Mouse (Mus musculus) frontal cortex, postnatal 14 days (tissue): ENCODE data around the gene Parvb.

Experiments used
- DNase-seq, 2 experiments: peaks; one replicate each; pipeline ENCODE4 v3.0.0; 2022; ENCODE audit warnings: low spot score in 2 of 2

Gene Parvb

DNA sequence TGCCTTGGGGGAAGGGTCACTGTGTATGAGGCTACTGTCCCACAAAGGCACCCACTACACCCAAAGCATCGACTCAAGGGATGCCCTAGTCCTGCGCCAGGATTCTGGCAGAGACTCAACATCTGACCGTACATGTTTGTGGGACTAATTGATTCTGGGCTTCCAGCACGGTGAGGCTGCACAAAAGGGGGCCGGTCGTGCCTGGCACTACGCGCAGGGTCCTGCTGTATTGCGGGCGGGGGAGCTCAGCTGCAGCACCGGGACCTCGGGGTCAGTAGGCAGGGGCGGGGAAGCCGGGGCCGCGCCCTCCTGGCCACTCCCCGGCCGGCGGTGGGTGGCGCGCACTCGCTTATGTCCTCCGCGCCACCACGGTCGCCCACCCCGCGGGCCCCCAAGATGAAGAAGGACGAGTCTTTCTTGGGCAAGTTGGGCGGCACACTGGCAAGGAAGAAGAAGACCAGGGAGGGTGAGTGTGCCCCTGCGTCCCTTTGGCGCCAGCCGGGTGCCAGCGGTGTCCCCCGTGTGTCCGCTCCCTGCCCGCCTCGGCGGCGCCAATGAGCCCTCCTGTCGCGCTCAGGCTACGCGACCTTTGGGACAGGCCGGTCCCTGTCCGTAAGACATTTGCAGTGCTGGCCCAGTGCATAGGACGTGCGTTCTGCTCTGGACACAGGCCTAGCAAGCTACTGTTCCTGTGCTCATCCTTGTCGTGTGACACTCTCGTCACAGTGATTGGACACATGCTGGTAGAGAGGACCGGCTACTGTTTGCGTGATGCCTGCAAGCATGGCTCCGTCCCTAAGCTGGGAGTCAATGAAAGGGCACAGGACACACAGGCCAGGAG, at the start of gene Parvb:
TSS of gene Parvb (plus strand) at position 323 of the 841 bp plus-strand sequence.
- peak in 1 of 2 experiments; percentile 27 for DNase-seq

DNA sequence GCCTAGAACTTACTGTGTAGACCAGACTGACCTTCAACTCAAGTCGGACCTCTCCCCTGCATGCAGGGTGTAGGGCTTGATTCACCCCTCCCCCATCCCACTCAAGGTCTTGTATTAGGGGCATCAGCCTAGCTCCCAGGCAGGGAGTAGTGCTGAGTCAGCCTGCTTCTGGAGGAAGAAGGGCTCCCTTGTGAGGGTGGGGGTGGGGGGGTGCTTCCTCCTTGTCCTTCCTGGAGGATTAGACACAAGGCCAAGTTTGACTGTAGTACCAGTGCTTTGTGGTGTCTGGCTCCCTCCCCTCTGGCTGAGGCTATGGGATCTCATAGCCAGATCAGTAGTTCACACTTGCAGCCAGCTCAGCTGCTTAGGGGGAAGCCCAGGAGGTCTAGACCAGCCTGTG, 47.9 kb upstream of the Parvb start:
- DNase-seq = no peak

DNA sequence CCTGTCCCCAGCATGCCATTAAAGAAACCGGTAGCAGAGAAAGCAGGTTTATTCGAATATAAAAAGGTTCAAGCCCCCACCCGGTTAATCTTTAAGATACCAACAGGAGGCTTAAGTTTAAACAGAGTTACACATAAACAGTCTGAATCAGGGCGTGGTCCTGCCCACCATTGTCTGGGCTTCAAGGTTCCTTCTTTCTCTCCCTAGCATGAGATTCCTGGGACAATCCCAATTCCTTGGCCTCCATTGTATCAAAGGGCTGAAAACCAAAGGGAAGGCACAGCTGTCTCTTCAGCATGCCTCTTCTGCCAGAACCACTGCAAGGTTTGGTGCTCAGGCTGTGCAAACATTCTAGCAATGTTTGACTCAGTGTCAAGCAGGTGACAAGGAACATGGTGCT, 45.6 kb upstream of the Parvb start:
- no peak for DNase-seq

DNA sequence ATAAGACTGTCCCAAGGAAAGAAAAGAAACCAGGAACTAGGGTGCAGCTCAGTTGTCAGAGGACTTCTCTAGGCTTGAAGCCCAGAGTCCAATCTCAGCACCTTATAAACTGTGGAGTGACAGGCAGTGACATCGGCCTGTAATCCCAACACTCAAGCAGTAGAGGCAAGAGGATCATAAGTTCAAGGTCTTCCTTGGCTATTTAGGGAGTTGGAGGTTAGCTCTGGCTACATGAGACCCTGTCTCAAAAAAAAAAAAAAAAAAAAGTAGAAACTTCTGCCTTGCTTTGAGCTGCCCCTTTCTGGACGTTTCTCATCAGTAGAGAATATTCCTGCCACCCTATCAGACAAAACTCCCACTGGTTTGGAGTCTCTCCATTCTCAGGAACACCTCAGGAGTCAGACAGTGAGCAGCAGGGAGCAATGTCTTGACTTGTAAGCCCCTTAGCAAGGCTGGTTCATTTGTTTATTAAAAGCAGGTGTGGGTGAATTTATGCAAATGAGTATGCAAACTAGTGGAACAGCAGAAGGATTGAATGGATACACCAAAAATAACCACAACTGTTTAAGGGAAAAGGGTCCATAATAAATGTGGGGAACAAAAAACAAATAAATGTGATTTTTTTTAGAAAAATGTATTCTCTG, 42.8 kb upstream of the Parvb start:
- DNase-seq = no peak

DNA sequence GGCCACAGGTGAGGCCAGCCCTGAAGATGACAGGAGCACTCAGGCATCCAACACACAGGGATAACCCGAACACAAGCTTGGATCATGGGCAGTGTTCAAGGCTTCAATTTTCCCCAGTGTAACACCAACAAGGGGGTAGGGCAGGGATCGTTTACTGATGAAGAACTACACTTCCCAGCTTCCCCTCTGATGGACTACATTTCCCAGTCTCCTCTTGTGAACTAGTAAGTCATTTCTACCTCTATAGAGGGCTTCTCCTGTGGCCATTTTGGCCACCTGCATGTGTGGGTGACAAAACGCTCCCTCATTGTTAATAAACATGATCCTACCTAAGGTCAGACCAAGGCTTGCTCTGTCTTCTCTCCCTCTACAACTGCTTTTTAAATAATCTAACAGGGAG, 42.0 kb upstream of the Parvb start:
- no peak for DNase-seq

DNA sequence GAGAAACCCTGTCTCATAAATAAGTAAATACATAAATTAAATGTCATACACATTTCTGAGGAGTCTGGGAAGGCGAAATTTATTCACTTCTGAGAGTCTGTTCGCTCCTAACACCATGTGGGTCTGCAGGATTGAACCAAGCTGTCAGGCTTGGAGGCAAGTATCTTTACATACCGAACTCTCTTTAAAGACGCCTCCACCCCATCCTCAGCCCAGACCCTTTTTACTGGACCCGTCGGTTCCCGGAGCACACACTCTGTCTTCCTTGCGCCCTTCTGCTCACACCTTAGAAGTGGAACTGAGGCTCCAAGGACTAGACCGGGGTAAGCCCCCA, 40.2 kb upstream of the Parvb start:
- no peak for DNase-seq

DNA sequence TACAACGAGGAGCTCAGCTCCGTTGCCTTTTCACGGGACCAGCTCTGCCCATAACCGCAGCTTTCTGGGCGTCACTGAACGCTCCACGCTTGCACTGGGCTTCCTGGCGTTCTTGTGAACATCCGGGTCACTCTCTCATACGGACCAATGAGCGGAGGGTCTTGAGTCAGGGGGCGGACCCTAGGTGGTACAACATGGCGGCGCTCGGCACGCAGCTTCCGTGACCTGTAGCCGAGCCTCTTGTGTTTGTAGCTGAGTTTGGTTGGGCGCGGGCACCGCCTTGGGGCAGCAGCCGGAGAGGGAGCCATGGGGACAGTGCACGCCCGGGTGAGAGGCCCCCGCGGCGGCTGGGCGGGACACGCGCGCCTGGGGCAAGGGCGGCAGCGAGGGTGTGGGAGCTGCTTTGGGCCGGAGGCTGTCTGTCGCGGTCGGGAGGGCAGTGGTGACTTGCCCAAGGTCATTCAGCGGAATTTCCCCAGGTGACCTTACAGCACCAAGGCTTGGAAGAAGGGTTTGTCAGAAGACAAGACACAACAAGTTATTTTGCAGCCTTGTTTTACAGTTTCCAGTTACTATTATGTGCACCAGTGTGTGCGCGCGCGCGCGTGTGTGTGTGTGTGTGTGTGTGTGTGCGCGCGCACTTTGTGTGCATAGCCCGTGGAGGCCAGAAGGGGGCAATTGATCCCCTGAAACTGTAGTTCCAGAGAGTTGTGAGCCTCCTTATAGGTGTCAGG, 39.6 kb upstream of the Parvb start, which contains the start of gene Samm50:
TSS of gene Samm50 (plus strand) at position 184 of the 734 bp plus-strand sequence.
- peak; percentile 90 for DNase-seq

DNA sequence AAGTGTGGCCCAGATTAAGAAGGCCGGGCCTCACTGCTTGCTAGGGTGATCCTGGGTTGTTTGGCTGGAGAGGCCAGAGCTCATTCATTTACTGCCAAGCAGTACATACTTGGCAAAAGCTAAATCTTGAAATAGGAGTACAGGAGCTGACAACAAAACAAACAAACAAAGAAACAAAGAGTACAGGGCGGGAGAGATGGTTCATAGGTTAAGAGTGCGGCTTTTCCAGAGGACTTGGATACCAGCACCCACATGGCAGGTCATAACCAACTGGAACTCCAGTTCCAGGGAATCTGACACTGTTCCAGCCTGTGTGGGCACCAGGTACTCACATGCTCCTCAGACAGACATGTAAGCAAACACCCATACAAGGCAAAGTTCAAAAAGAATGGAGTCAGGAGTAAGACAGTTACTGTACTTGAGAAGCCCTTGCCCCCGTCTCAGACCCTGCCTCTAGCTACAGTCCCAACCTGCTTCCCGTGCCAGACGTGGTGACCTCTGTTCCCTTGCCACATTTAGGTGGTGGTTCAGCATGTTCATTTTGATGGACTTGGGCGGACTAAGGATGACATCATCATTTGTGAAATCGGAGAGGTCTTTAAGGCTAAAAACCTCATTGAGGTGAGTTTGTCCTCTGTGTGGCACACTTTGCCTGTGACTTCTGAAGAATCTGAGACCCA, 35.2 kb upstream of the Parvb start:
- no peak for DNase-seq

DNA sequence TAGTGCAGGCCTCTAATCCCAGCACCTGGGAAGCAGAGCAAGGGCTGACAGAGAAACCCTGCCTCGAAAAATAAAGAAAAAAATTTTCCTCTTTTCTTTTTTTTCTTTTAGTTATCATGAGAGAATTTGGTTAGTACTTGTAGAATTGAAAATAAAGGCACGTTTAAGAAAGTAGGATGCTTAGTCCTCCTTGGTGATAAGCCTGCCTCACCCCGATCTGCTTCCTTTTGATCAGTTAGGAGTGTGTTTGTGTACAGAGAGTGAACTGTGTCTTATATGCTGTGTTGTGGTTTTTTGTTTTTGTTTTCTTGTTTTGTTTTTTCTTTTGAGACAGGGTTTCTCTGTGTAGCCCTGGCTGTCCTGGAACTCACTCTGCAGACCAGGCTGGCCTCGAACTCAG, 24.5 kb upstream of the Parvb start:
- DNase-seq = no peak

DNA sequence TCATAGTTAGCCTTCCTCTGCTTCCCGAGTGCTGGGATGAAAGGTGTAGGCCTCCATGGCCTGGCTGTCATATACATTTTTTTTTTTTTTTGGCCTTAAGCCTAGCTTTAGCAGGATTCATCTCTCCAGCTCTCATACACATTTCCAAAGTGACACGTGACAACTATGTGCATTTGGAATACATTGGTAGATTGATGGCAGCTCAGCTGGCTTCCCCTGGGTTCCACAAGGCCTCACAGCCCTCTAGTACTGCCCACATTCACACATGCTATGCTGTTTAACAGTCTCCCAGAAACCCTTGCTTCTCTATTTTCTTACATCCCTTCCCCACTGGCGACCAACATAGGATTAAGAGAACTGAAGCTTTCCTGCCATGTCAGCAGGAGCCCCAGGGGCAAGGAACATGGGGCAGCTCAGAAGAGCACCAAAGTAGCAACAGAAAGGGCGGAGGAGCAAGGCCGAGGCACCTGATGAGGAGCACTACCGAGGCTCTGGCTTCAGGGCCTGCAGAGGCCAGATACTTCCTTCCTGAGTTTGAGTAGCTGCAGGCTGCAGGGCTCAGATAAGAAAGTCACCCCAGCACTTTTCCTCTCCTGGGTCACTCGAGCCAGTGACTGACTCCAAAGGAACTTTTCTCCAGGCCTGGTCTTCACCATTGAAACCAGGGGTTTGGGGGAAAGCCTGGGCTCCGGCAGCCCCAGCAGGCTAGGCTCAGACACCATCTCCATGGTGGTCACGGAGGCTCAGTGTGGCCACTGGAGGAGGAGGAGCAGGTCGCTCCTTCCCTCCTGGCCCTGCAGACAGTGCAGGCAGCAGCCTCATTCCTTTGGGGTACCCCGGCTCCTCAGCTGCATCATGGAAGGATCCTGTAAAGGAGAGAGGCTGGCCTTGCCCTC, 22.1 kb upstream of the Parvb start:
- DNase-seq = no peak

DNA sequence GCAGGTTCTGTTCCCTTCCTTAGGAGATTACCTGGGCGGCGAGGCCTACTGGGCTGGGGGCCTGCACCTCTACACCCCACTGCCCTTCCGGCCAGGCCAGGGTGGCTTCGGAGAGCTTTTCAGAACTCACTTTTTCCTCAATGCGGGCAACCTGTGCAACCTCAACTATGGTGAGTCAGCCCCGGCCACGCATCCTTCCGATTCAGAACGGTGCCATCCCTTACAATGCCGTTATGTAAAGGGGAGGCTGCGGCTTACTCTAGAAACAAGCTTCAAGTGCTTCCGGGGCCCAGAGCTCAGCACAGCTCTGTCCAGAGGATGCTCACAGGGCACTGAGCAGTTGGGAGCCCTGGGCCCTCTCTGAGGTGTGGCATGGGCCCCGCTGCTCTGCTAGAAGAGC, 21.4 kb upstream of the Parvb start:
- no peak for DNase-seq

DNA sequence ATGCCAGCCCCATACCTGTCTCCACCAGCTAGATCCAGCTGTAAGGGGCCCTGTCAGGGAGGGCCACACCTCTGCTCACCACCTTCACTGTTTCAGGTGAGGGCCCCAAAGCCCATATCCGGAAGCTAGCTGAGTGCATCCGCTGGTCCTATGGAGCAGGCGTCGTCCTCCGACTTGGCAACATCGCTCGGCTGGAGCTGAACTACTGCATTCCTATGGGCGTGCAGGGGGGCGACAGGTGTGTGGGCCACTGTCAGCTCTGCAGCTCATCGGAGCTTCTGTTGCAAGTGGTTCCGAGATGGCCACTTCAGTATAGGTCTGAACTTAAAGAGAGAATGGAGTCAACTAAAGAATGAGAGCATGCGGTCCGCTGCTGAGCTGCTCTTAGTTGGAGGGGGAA, 20.9 kb upstream of the Parvb start:
- DNase-seq = no peak

DNA sequence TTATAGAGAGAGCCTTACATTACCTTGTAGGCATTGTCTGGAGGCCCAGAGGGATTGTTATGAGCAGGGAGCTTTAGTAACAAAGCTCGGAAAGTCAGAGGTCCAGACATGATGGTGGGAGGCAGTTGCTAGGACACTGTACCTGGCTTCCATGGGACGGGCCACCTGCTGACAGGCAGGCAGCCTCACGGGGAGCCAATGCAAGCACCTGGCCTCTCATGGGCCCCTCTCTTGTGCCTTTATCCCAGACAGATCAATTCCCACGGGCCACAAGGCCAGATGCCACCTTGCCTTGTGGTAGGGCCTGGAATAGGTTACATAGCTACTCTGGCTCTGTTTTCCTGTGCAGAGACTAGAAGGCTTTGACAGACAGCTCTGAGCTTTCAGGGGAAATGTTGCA, 20.3 kb upstream of the Parvb start:
- no peak for DNase-seq

DNA sequence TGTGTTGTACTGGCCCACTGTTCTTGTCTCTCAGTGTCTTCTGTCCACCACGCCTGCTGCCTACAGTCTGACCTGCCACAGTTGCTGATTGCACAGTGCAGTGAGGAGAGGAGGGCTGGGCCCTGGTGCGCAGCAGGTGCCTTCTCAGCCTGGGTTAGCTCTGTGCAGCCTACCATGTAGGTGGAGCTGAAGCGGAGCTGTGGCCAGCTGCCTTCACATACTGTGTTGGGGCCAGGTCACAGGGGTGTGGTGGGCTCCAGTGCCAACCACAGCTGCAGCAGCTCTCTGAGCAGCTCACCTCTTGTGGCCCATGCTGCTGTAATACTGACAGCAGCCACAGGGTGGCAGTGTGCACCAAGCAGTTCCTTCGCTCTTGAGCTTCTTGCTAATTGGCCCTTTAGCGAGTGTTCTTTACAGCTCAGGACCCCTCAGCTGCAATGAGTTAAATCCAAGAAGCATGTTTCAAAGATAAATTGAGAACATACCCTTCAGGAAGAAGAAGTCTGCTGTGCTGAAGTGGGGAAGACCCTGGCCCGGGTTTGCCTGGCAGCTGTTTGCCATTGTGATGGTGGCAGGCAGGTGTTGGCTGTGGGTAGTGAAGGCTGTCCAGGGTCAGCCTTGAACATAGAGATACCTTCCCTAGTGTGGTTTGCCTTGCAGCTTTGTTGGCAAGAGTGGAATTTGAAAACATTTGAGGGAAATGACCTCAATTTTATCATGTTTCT, 19.6 kb upstream of the Parvb start:
- peak; percentile 76 to 92 for DNase-seq

DNA sequence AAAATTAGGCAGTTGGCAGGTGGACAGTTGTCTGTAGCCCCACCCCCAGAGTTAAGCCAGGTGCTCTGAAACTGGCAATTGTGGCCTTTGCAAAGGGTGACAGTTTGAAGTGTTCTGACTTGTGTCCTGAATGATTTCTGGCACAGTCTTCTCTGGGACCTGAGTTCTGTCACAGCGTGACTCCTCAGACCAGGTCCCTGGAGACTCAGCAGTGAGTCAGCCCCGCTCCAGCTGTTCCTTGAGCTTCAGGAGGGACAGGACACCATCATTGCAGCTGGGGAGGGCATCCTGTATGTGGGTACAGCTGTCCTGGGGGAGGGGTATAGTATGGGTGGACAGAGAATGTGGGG, 19.1 kb upstream of the Parvb start:
- DNase-seq = no peak

DNA sequence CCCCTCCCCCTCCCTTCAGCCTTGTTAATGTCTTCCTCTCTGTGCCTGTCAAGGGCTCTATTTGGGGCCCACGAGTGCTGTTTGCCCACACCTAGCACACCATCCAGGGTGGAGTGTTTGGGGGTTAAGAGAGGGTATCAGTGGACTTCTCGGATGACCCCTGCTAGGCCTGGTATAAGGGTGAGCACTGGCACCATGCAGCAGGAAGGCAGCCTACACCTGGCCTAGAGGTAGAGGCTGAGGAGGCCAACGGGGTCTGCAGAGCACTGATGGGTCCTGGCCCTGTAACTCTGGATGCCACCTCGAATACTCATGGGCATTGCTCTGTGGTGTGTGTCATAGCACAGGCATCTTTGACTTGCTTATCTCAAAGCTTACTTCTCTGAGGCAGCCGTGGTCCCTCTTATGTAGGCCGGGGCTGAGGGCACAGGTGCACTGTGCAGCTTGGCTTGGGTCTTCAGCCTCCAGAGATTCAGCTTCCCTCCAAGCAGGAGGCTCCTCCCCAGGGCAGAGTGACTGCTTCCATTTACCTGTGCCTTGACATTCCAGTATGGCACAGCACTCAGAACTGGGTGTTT, 18.6 kb upstream of the Parvb start:
- DNase-seq = no peak

DNA sequence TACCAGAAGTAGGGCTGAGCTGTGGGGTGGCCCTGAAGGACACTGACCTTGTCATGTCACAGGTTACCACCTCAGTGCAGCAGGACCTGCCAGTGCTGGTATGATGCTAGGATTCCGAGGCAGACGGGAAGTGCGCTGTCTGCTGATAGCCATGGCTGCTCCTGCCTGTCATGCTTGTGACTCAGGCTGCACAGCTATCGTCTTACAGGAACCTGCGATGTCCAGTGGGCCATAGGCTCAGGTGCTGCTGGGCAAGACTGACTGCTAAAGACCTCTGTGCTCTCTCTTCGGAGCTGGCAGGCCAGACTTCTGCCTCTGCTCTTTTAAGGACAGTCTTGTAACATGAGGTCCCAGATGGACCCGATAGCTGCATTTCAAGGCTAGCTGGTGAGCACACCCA, 17.4 kb upstream of the Parvb start:
- no peak for DNase-seq

DNA sequence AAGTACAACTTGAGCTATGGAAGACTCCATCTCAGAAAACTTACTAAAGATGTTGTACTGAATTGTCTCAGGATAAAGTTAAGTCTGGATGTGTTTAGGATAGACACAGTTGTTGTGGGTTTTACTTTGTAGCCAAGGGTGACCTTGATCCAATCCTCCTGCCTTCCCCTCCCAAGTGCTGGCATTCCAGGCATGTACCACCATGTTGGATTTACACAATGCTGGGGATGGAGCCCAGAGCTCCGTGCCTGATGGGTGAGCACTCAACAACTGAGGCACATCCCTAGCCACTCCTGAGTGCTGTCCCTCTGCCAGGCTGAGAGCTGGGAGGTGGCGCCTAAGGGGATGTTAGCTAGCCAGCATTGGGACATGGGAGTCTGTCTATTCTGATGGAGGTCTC, 16.6 kb upstream of the Parvb start:
- DNase-seq = no peak

DNA sequence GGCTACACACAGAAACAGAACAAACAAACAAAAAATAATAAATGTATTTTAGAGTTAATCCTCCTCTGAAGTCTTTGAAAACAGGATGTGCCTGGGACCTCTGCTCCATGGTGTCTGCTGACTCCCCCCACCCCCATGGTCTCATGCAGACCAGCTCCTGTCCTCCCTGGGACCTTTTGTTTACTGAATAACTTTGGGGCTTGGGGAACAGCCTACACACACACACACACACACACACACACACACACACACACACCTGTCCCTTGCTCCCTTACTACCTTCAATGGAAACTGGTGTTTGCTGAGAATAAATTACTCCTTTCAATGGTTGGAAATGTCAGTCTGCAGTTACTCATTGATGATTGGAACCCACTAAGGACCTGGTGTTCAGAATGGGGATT, 15.8 kb upstream of the Parvb start:
- DNase-seq = no peak

DNA sequence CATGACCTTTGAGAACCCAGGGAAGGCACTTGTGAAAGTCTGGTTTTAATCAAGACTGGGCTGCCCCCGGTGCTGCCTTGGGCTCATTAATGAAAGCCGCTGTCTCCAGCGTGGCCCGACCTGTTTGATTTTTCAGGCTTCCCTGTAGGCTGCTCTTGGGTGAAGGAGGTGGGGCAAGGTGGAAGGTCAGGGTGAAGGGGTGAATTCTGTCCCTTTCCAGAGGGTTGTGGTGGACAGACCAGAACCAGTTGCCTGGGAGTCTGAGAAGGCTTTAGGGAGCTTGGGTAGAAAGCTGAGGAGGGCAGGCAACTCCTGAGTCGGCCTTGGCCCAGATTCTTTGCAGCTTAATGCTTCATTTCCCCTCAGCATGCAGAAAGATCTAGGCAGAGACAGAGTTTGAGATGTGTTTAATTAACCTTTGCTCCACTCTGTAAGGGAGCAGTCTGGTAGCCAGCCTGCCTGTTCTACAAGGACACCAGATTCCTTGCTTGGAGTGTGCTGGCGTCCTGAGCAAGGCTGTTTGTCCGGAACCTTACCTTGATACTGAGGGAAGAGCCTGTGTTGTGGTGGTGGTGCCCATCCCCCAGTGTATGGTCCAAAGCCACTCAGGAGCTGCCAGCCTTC, 15.3 kb upstream of the Parvb start:
- no peak for DNase-seq
